Mouse (Mus musculus) neural tube, embryonic 12.5 days (tissue): Measurements from ENCODE around the gene Dlat. TPM values are rescaled to one million over a fixed set of nuclear protein-coding genes. Genes with fewer than 3 reads are reported as not detected.
"Not testable (repeated sequence)": the region's sequence is repeated elsewhere in the genome, so short reads cannot be mapped to it uniquely, and the experiment has no call there.

ENCODE experiments used
- ATAC-seq: fragments of 200-750 bp; cut with Nextera tagmentation; 2 replicates; pipeline ENCODE4 v1.8.0; 2017; ENCODE audit warnings: low read depth, mild to moderate bottlenecking, moderate TSS enrichment, moderate library complexity; ENCODE audit not compliant: low FRiP score
- H3K27ac ChIP-seq: fragments of 300-500 bp; sonication (generic); 2 replicates; pipeline ENCODE4 v1.5.1; 2016
- H3K27me3 ChIP-seq: fragments of 300-500 bp; sonication (generic); replicated peaks from 2 replicates; pipeline ENCODE4 v1.6.1; 2016; ENCODE audit warnings: mild to moderate bottlenecking
- H3K36me3 ChIP-seq: fragments of 300-500 bp; sonication (generic); 2 replicates; pipeline ENCODE4 v1.6.1; 2016; ENCODE audit warnings: mild to moderate bottlenecking
- H3K4me1 ChIP-seq: fragments of 300-500 bp; sonication (generic); 2 replicates; pipeline ENCODE4 v1.6.1; 2016
- H3K4me2 ChIP-seq: fragments of 300-500 bp; sonication (generic); replicated peaks from 2 replicates; pipeline ENCODE4 v1.6.1; 2016; ENCODE audit warnings: mild to moderate bottlenecking
- H3K4me3 ChIP-seq: fragments of 300-500 bp; sonication (generic); 2 replicates; pipeline ENCODE4 v1.5.1; 2016
- H3K9ac ChIP-seq: fragments of 300-500 bp; sonication (generic); 2 replicates; pipeline ENCODE4 v1.6.1; 2016; ENCODE audit warnings: mild to moderate bottlenecking
- H3K9me3 ChIP-seq: fragments of 300-500 bp; sonication (generic); 2 replicates; pipeline ENCODE4 v1.6.1; 2016; ENCODE audit warnings: mild to moderate bottlenecking
- WGBS: fragments of 180-500 bp; shearing (Covaris S2); methylation state at CpG from one replicate; pipeline ENCODE4 v1.1.7; 2016; 5-methylcytosine and 5-hydroxymethylcytosine counted together
- polyA plus RNA-seq: library from polyadenylated mRNA; unstranded; fragments of >200 nt; fragmentation: Nextera tagmentation; extraction: Ambion mirVana; gene quantifications from 2 replicates; pipeline ENCODE4 v1.2.1, GENCODE M21; 2016

The Dlat gene
- polyA plus RNA-seq, 1 experiment from 2014 or later: 56.0 TPM

DNA sequence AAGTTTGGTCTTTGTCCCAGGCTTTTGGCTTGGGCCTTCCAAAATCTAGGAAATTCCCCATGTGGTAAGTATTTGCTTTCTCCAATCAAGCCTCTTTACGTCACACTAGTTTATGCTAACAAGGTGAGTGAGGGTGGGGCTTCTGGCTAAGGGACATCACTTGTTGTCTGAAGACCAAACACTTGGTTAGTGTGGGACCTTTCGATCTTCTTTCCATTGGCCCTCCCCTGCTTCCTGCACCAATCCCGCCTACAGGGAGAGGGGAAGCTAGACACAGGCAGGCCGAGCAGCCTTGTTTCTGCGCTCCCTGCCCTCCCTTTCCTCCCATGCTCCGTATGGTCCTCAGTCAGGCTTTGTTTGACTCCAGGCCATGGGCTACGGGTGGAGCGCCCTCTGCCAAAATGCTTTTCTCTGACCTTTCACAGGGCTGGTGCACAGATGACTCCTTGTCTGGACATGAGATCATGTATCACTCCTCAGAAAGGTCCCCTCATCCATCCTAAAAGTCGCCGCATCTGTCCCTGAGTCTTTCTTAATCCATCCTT lies 12.7 kb downstream of the Dlat start:
- Histone ChIP-seq H3K27ac (no peak overlapping the region), H3K36me3 (peaks cover 87% of the 10 kb centered on the region), H3K27me3 (no peaks in the 10 kb centered on the region), H3K9me3 (no peaks in the 10 kb centered on the region), H3K4me2 (no peak overlapping the region), H3K9ac (no peak overlapping the region), H3K4me1 (no peaks in the 10 kb centered on the region), H3K4me3 (no peak overlapping the region)
- no peak for ATAC-seq
- 81% methylated on average over 10 of the region's 10 CpGs for WGBS

DNA sequence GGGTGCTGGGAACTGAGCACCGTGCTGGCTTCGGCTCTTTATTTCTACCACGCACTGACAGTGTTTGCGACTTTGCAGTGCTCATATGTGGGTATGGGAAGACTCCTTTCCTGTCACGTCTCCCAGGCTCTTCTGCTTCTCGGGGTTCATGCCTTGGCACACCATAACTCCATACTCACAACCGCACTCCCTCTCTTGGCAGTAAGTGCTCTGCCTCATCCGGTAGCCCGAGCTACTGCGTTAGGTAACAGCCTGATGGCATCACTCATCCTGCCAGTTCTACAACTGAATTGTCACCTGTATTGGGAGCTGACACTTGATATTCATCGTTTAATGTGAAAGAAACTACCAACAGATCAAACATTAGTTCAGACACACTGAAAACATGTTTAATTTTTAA lies 25.3 kb downstream of the Dlat start:
- H3K27me3 ChIP-seq: no peaks in the 10 kb centered on the region
- WGBS: 94% methylated on average over 11 of the region's 11 CpGs
- H3K4me1 ChIP-seq: no peaks in the 10 kb centered on the region
- no peak for ATAC-seq
- H3K27ac ChIP-seq: no peak overlapping the region
- no peak overlapping the region for H3K4me3 ChIP-seq
- no peak overlapping the region for H3K4me2 ChIP-seq
- no peaks in the 10 kb centered on the region for H3K9me3 ChIP-seq
- H3K9ac ChIP-seq: no peak overlapping the region
- H3K36me3 ChIP-seq: peaks cover 45% of the 10 kb centered on the region

GRCm38 (mm10) chr9:50633059-50633458 lies 26.5 kb downstream of the Dlat start:
- no peak for ATAC-seq
- Histone ChIP-seq H3K9ac (no peak overlapping the region), H3K4me2 (no peak overlapping the region), H3K4me3 (no peak overlapping the region), H3K4me1 (no peaks in the 10 kb centered on the region), H3K27me3 (no peaks in the 10 kb centered on the region), H3K9me3 (no peaks in the 10 kb centered on the region), H3K36me3 (peaks cover 37% of the 10 kb centered on the region), H3K27ac (no peak overlapping the region)
- WGBS: 67% methylated on average over 2 of the region's 2 CpGs

DNA sequence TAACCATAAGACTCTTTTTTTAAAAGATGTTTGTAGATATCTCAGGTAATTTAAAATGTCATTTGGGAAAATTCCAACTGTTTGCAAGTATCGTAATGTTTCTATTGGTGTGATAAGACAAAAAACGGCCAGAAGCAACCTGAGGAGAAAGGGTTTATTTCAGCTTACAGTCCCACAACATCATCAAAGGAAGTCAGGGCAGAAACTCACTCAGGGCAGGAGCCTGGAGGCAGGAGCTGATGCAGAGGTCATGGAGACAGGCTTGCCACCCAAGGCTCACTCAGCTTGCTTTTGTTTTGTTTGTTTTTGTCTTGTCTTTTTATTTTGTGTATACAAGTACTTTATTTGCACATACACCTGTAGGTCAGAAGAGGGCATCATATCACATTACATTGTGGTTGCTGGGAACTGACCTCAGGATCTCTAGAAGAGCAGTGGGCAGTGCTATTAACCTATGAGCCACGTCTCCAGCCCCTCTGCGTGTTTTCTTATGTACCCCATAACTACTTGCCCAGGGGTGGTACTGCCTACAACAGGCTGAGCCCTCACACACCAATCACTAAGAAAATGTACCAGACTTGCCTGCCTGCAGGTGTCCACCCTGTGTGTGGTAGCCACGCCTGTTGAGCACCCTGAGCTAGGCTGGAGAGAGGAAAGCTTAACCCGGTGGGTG lies 27.4 kb downstream of the Dlat start:
- no peak overlapping the region for H3K9ac ChIP-seq
- peaks cover 35% of the 10 kb centered on the region for H3K36me3 ChIP-seq
- H3K4me3 ChIP-seq: no peak overlapping the region
- no peaks in the 10 kb centered on the region for H3K27me3 ChIP-seq
- H3K27ac ChIP-seq: no peak overlapping the region
- H3K4me2 ChIP-seq: no peak overlapping the region
- no peaks in the 10 kb centered on the region for H3K4me1 ChIP-seq
- WGBS: 92% methylated on average over 6 of the region's 6 CpGs
- H3K9me3 ChIP-seq: no peaks in the 10 kb centered on the region
- ATAC-seq: no peak

DNA sequence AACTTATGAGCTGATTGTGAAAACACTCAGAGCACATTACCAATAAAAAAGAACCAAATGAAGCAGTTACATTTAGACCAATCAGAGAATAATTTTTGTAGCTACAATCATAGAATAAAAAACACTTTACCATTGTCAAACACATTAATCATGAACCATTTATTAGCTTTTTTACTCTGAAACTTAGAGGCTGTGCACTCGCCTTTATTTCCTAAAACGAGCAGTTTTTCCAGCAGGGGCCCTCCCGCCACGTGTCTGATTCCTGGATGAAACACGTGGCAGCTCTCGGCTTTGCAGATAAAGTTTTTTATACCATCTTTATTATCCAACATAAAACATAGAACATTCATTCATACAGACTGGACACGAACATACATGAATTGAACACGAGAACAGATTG lies 28.7 kb downstream of the Dlat start:
- H3K27me3 ChIP-seq, H3K9me3 ChIP-seq, ATAC-seq, H3K4me1 ChIP-seq, H3K9ac ChIP-seq, H3K4me3 ChIP-seq, H3K27ac ChIP-seq, H3K4me2 ChIP-seq: not testable (repeated sequence)
- H3K36me3 ChIP-seq: peaks cover 27% of the 10 kb centered on the region
- 91% methylated on average over 6 of the region's 8 CpGs for WGBS

- no peak overlapping the region for H3K9ac ChIP-seq
Observed at GRCm38 (mm10) chr9:50617794-50618330, 41.7 kb downstream of the Dlat start.

DNA sequence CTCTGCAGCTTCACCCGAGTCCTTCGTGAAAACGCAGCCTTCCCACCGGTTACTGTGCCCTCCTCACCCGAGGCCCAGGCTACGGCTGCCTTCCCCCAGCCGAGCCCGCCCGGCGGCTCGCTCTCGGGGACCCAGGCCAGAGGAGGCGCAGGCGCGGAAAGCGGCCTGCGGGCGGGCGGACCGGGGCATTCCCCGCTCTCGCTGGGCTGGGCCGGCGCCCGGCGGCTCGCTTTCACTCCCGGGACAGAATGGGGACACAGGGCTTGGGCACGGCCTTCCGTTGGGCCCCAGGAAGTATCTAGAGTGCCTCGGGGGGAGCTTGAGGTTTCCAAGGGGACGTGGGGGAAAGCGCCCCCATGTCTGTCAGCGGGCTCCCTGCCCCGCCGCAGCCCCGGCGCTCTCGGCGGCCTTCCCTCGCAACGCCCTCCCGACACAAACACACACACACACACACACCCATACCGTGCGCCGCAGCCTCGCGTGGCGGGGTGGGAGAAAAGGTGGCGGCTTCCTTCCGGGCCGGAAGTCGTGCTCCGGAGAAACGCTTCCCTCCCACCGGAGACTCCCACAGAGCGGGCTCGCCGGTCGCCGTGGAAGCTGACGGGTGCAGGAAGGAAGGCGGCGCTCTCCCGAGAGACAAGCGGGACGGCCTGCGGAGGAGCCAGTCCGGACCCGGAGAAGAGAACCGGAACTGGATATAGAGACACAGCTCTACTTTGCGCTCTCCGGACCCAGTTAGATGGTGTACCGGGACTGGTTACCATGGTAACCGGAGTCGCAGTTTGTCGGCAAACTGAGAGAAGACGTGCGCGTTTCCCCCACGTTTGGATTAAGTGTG lies 42.6 kb downstream of the Dlat start, which contains the start of the genes Pih1d2 and Nkapd1:
Pih1d2 (plus strand) TSS at position 556 of the 838 bp plus-strand sequence.
Nkapd1 (minus strand) TSS at position 699 of the 838 bp plus-strand sequence.
- under 1% methylated on average over 81 of the region's 81 CpGs for WGBS
- Histone ChIP-seq H3K9me3 (no peaks in the 10 kb centered on the region), H3K4me1 (peaks cover 13% of the 10 kb centered on the region), H3K27ac (peak within 1 kb of the TSS; percentile 85), H3K27me3 (no peaks in the 10 kb centered on the region), H3K9ac (peak within 1 kb of the TSS; percentile 95), H3K4me2 (peak within 1 kb of the TSS; percentile 86), H3K4me3 (peak within 1 kb of the TSS; percentile 99), H3K36me3 (peaks cover 30% of the 10 kb centered on the region)
- ATAC-seq: peak; percentile 95

More at GRCm38 (mm10) chr9:50617794-50618330, 41.7 kb downstream of the Dlat start:
- 65% methylated on average over 9 of the region's 9 CpGs for WGBS
- no peak overlapping the region for H3K27ac ChIP-seq
- ATAC-seq: no peak
- H3K27me3 ChIP-seq: no peaks in the 10 kb centered on the region
- peaks cover 13% of the 10 kb centered on the region for H3K4me1 ChIP-seq
- H3K4me2 ChIP-seq: peak overlapping the region; percentile 86
- no peaks in the 10 kb centered on the region for H3K9me3 ChIP-seq
- peaks cover 22% of the 10 kb centered on the region for H3K36me3 ChIP-seq
- peak overlapping the region; percentile 99; the same call in 1 of the 2 replicates for H3K4me3 ChIP-seq

- Histone ChIP-seq H3K9ac (peak overlapping the region; percentile 95), H3K4me3 (peak overlapping the region; percentile 99), H3K4me1 (peaks cover 13% of the 10 kb centered on the region), H3K9me3 (no peaks in the 10 kb centered on the region), H3K4me2 (peak overlapping the region; percentile 86), H3K36me3 (peaks cover 32% of the 10 kb centered on the region), H3K27me3 (no peaks in the 10 kb centered on the region), H3K27ac (no peak overlapping the region)
- 38% methylated on average over 11 of the region's 11 CpGs for WGBS
- no peak for ATAC-seq
Observed at GRCm38 (mm10) chr9:50616161-50616560, 43.4 kb downstream of the Dlat start.

DNA sequence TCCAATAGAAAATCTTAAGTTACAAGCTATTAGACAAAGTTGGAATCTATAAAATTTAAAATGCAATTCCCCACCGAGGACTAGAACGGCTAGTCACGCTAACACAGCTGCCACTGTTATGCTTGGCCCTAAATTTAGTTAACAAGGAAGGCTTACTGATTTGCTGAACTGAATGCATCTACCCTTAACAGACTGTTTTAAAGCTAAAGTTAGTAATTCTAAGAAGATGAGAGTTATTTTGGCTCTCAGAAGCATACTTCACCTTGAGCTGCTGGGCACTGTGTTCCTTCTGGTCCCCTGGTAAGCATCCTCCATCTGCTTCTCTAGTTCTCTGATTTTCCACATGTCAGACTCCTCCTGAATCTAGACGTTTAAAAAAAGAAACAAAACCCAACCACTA lies 47.5 kb downstream of the Dlat start:
- Histone ChIP-seq H3K27me3 (no peaks in the 10 kb centered on the region), H3K27ac (no peak overlapping the region), H3K9me3 (no peaks in the 10 kb centered on the region), H3K4me3 (no peak overlapping the region), H3K4me2 (no peak overlapping the region), H3K4me1 (peaks cover 10% of the 10 kb centered on the region), H3K36me3 (peaks cover 65% of the 10 kb centered on the region), H3K9ac (no peak overlapping the region)
- ATAC-seq: no peak
- WGBS: 86% methylated on average over 4 of the region's 4 CpGs

DNA sequence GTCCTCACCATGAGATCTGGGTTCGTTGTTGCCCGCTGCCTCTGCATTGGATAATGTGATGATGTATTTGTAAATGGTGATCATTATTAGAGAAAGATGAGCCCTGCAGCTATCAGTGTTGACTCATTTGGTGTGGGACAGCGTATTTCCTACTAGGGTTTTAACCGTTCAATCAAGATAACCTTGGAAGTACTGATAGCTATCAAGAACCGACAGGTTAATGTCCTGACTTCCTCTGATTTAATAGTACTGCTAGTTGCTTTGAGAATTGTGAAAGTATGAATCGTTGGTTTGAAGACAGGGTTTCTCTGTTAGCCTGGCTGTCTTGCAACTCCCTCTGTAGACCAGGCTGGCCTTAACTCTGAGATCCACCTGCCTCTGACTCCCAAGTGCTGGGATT lies 55.2 kb downstream of the Dlat start:
- no peak for ATAC-seq
- Histone ChIP-seq H3K27ac (peak overlapping the region; percentile 84), H3K4me3 (peak overlapping the region; percentile 63)

GRCm38 (mm10) chr9:50603998-50604324 lies 55.6 kb downstream of the Dlat start:
- ATAC-seq: peak; percentile 91
- Histone ChIP-seq H3K9me3 (no peaks in the 10 kb centered on the region), H3K27me3 (no peaks in the 10 kb centered on the region), H3K4me2 (peak overlapping the region; percentile 84), H3K4me3 (peak overlapping the region; percentile 63), H3K27ac (peak overlapping the region; percentile 84), H3K36me3 (peaks cover 30% of the 10 kb centered on the region), H3K9ac (peak overlapping the region; percentile 84), H3K4me1 (peaks cover 24% of the 10 kb centered on the region)
- 0% methylated on average over 24 of the region's 24 CpGs for WGBS

More for the DNA sequence above, 55.2 kb downstream of the Dlat start:
- H3K9ac ChIP-seq: peak overlapping the region; percentile 84
- H3K4me1 ChIP-seq: peaks cover 24% of the 10 kb centered on the region
- H3K9me3 ChIP-seq: no peaks in the 10 kb centered on the region
- H3K36me3 ChIP-seq: peaks cover 29% of the 10 kb centered on the region
- no peaks in the 10 kb centered on the region for H3K27me3 ChIP-seq
- 3% methylated on average over 6 of the region's 6 CpGs for WGBS
- H3K4me2 ChIP-seq: peak overlapping the region; percentile 84
